Mouse (Mus musculus): ENCODE measurements around the gene Rbl2. TPM values are rescaled to one million over a fixed set of nuclear protein-coding genes. Genes with fewer than 3 reads are reported as not detected.

Gene Rbl2
- polyA plus RNA-seq, 1 experiment from 2014 or later, result 18.4 TPM

DNA sequence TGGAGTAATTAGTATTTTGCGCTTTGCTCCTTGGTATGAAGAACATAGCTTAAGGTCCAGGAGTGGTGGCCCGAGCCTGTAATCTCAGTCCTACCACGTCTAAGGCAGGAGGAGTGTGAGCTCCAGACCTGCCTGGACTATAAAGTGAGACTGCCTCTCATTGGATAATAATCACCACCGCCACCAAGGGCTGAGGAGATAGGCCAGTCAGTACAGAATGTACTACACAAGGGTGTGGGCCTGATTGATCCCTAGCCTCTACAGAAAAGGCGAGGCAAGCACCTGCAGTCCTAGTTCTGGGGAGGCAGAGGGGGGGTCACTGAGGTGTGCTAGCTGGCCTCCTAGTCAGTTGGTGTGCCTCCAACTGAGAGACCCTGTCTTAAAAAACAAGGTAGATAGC, 44.6 kb downstream of the Rbl2 start:
- H3K27me3 ChIP-seq, result no peaks in the 10 kb centered on the region
- H3K36me3 ChIP-seq, result peaks cover 54% of the 10 kb centered on the region
- H3K4me1 ChIP-seq, result no peaks in the 10 kb centered on the region
- no peak overlapping the region for H3K4me3 ChIP-seq
- no peaks in the 10 kb centered on the region for H3K9me3 ChIP-seq
- no peak for ATAC-seq (ENCODE audit: borderline replicate concordance, extremely low read depth, low FRiP score, low TSS enrichment)
- no peak overlapping the region for H3K4me2 ChIP-seq
- no peak overlapping the region for H3K9ac ChIP-seq
- H3K27ac ChIP-seq, result no peak overlapping the region
- WGBS, result 87% methylated on average over 5 of the region's 5 CpGs

- ATAC-seq (ENCODE audit: borderline replicate concordance, extremely low read depth, low FRiP score, low TSS enrichment), result no peak
- WGBS, result 50% methylated on average over 11 of the region's 11 CpGs
- peaks cover 55% of the 10 kb centered on the region for H3K36me3 ChIP-seq
These were observed 45.1 kb downstream of the Rbl2 start for GRCm38 (mm10) chr8:91114910-91115309.

GRCm38 (mm10) chr8:91117537-91117936, 47.7 kb downstream of the Rbl2 start:
- no peak for ATAC-seq (ENCODE audit: borderline replicate concordance, extremely low read depth, low FRiP score, low TSS enrichment)
- Histone ChIP-seq H3K27me3 (no peaks in the 10 kb centered on the region), H3K4me1 (no peaks in the 10 kb centered on the region), H3K27ac (no peak overlapping the region), H3K9me3 (no peaks in the 10 kb centered on the region), H3K4me2 (no peak overlapping the region), H3K4me3 (no peak overlapping the region), H3K9ac (no peak overlapping the region), H3K36me3 (peaks cover 71% of the 10 kb centered on the region)
- 89% methylated on average over 4 of the region's 4 CpGs for WGBS

More at GRCm38 (mm10) chr8:91114910-91115309, 45.1 kb downstream of the Rbl2 start:
- Histone ChIP-seq H3K4me2 (no peak overlapping the region), H3K4me3 (no peak overlapping the region), H3K4me1 (no peaks in the 10 kb centered on the region), H3K9me3 (no peaks in the 10 kb centered on the region), H3K27ac (no peak overlapping the region), H3K27me3 (no peaks in the 10 kb centered on the region), H3K9ac (no peak overlapping the region)

- H3K4me1 ChIP-seq, result no peaks in the 10 kb centered on the region
- WGBS, result 74% methylated on average over 3 of the region's 3 CpGs
- H3K9me3 ChIP-seq, result no peaks in the 10 kb centered on the region
- H3K4me2 ChIP-seq, result no peak overlapping the region
- no peak overlapping the region for H3K4me3 ChIP-seq
- no peak for ATAC-seq (ENCODE audit: borderline replicate concordance, extremely low read depth, low FRiP score, low TSS enrichment)
- H3K36me3 ChIP-seq, result peaks cover 72% of the 10 kb centered on the region
- no peaks in the 10 kb centered on the region for H3K27me3 ChIP-seq
- no peak overlapping the region for H3K27ac ChIP-seq
- H3K9ac ChIP-seq, result no peak overlapping the region
These were observed 48.3 kb downstream of the Rbl2 start for GRCm38 (mm10) chr8:91118131-91118530.

GRCm38 (mm10) chr8:91124315-91124714, 54.5 kb downstream of the Rbl2 start:
- WGBS, result 92% methylated on average over 5 of the region's 5 CpGs
- no peak overlapping the region for H3K4me3 ChIP-seq
- ATAC-seq (ENCODE audit: borderline replicate concordance, extremely low read depth, low FRiP score, low TSS enrichment), result no peak
- H3K9me3 ChIP-seq, result no peaks in the 10 kb centered on the region
- no peak overlapping the region for H3K9ac ChIP-seq
- peaks cover 81% of the 10 kb centered on the region for H3K36me3 ChIP-seq
- H3K4me2 ChIP-seq, result no peak overlapping the region
- no peaks in the 10 kb centered on the region for H3K4me1 ChIP-seq
- H3K27me3 ChIP-seq, result no peaks in the 10 kb centered on the region
- H3K27ac ChIP-seq, result no peak overlapping the region

GRCm38 (mm10) chr8:91126786-91127185, 56.9 kb downstream of the Rbl2 start:
- 88% methylated on average over 8 of the region's 8 CpGs for WGBS
- H3K4me2 ChIP-seq, result no peak overlapping the region
- ATAC-seq (ENCODE audit: borderline replicate concordance, extremely low read depth, low FRiP score, low TSS enrichment), result no peak
- no peak overlapping the region for H3K27ac ChIP-seq
- no peaks in the 10 kb centered on the region for H3K27me3 ChIP-seq
- H3K36me3 ChIP-seq, result peaks cover 68% of the 10 kb centered on the region
- no peaks in the 10 kb centered on the region for H3K9me3 ChIP-seq
- no peaks in the 10 kb centered on the region for H3K4me1 ChIP-seq
- no peak overlapping the region for H3K9ac ChIP-seq
- H3K4me3 ChIP-seq, result no peak overlapping the region

GRCm38 (mm10) chr8:91132731-91133130, 62.9 kb downstream of the Rbl2 start:
- Histone ChIP-seq H3K36me3 (peaks cover 18% of the 10 kb centered on the region), H3K4me3 (peak overlapping the region; percentile 88), H3K27me3 (no peaks in the 10 kb centered on the region), H3K4me1 (peaks cover 16% of the 10 kb centered on the region), H3K27ac (peak overlapping the region; percentile 88; the same call in 1 of the 2 replicates), H3K9me3 (no peaks in the 10 kb centered on the region), H3K9ac (peak overlapping the region; percentile 70), H3K4me2 (peak overlapping the region; percentile 77)
- no peak for ATAC-seq (ENCODE audit: borderline replicate concordance, extremely low read depth, low FRiP score, low TSS enrichment)
- 63% methylated on average over 4 of the region's 4 CpGs for WGBS

- Histone ChIP-seq H3K36me3 (peaks cover 10% of the 10 kb centered on the region), H3K4me2 (peak overlapping the region; percentile 77), H3K27ac (peak overlapping the region; percentile 88), H3K4me3 (peak overlapping the region; percentile 88), H3K27me3 (no peaks in the 10 kb centered on the region), H3K9me3 (no peaks in the 10 kb centered on the region), H3K9ac (peak overlapping the region; percentile 70), H3K4me1 (peaks cover 16% of the 10 kb centered on the region)
- WGBS, result under 1% methylated on average over 58 of the region's 58 CpGs
- ATAC-seq (ENCODE audit: borderline replicate concordance, extremely low read depth, low FRiP score, low TSS enrichment), result peak; percentile 58
These were observed 63.7 kb downstream of the Rbl2 start for GRCm38 (mm10) chr8:91133441-91134069.

DNA sequence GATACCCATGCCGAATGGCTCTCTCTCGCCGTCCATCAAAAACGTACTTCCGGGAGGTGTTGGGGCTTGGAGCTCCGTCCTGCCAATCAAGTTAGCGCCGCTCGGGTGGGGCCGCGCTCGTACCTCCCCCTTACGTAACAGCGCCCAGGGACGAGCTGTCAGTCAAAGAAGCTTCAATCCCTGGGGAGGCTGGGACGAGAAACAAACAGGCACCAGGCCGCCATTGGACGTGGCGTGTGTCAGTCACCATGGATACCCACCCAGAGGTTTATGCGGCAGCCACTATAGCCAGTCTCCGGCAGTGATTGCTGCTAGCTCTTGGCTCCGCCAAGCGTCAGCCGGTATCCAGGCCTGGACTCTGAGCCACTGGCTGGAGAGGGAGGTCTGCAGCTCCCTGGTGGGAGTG, 64.2 kb downstream of the Rbl2 start:
- Histone ChIP-seq H3K27ac (peak overlapping the region; percentile 55), H3K36me3 (peaks cover 5% of the 10 kb centered on the region), H3K9me3 (no peaks in the 10 kb centered on the region), H3K4me3 (peak overlapping the region; percentile 88), H3K4me2 (peak overlapping the region; percentile 46), H3K4me1 (peaks cover 16% of the 10 kb centered on the region), H3K9ac (peak overlapping the region; percentile 32), H3K27me3 (no peaks in the 10 kb centered on the region)
- WGBS, result under 1% methylated on average over 24 of the region's 24 CpGs
- peak; percentile 99 for ATAC-seq (ENCODE audit: borderline replicate concordance, extremely low read depth, low FRiP score, low TSS enrichment)

- Histone ChIP-seq H3K4me1 (peaks cover 16% of the 10 kb centered on the region), H3K27ac (peak overlapping the region; percentile 55), H3K4me3 (peak overlapping the region; percentile 88), H3K36me3 (no peaks in the 10 kb centered on the region), H3K27me3 (no peaks in the 10 kb centered on the region), H3K9me3 (no peaks in the 10 kb centered on the region), H3K4me2 (peak overlapping the region; percentile 46), H3K9ac (peak overlapping the region; percentile 32; the same call in 1 of the 2 replicates)
- ATAC-seq (ENCODE audit: borderline replicate concordance, extremely low read depth, low FRiP score, low TSS enrichment), result no peak
- 52% methylated on average over 12 of the region's 12 CpGs for WGBS
These were observed 64.8 kb downstream of the Rbl2 start for GRCm38 (mm10) chr8:91134659-91135058.

GRCm38 (mm10) chr8:91135308-91136181, 65.7 kb downstream of the Rbl2 start:
- WGBS, result 79% methylated on average over 14 of the region's 14 CpGs
- Histone ChIP-seq H3K4me2 (no peak overlapping the region), H3K9me3 (no peaks in the 10 kb centered on the region), H3K27me3 (no peaks in the 10 kb centered on the region), H3K27ac (no peak overlapping the region), H3K4me1 (peaks cover 16% of the 10 kb centered on the region), H3K36me3 (no peaks in the 10 kb centered on the region), H3K4me3 (no peak overlapping the region), H3K9ac (no peak overlapping the region)
- ATAC-seq (ENCODE audit: borderline replicate concordance, extremely low read depth, low FRiP score, low TSS enrichment), result no peak

DNA sequence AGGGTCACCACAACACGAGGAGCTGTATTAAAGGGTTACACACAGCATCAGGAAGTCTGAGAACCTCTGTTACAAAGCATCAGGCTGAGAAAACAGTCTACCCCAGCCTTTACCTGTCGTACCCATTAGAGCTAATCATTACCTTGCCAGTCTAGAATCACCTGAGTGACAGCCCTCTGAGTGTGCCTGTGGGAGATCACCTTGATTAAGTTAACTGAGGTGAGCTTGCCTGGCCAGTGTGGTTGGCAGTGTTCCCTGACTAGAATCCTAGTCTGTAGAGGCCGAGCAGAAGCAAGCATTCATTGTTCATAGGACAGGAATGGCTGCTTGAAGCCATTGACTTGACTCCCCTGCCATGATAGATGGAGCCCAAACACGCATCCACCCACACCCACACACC, 71.0 kb downstream of the Rbl2 start:
- Histone ChIP-seq H3K4me1 (no peaks in the 10 kb centered on the region), H3K27ac (no peak overlapping the region), H3K4me3 (no peak overlapping the region), H3K9me3 (no peaks in the 10 kb centered on the region), H3K4me2 (no peak overlapping the region), H3K27me3 (no peaks in the 10 kb centered on the region), H3K36me3 (no peaks in the 10 kb centered on the region), H3K9ac (no peak overlapping the region)
- WGBS, result 66% methylated on average over 4 of the region's 4 CpGs
- ATAC-seq (ENCODE audit: borderline replicate concordance, extremely low read depth, low FRiP score, low TSS enrichment), result no peak

All from lung, embryonic 15.5 days (tissue).